Mouse (Mus musculus): ENCODE measurements around the gene Ift57. TPM values are rescaled to one million over a fixed set of nuclear protein-coding genes. Genes with fewer than 3 reads are reported as not detected.

Ift57 gene
- polyA plus RNA-seq, 1 experiment from 2014 or later, result 22.6 TPM

DNA sequence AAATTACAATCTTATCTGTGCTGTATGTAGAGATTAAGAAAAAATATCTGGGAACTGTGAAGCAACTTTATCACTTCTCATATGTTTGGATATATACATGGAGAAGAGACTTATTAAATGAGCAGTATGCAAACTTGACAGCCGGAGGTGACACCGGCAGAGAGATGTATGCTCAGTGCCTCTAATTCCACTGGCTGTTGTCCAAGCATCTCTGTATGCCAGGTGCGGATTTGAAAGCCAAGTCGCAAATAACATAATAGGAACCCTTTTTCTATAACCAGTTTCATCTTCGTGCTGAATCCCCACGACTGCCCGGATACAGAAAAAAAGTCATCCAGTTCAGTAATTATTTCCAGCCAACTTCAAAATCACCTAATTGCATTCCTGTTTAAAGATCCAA lies 34.4 kb upstream of the Ift57 start:
- Histone ChIP-seq H3K9ac (replicated peaks; ENCODE audit: low read depth) (no peak overlapping the region), H3K4me1 (ENCODE audit: insufficient read depth, low read depth, low read length) (no peaks in the 10 kb centered on the region), H3K4me2 (replicated peaks; ENCODE audit: low read depth, low read length) (no peak overlapping the region), H3K27me3 (replicated peaks; ENCODE audit: insufficient read depth, low read length) (no peaks in the 10 kb centered on the region), H3K27ac (ENCODE audit: low read length) (no peak overlapping the region), H3K4me3 (ENCODE audit: low read depth, low read length) (no peak overlapping the region), H3K36me3 (ENCODE audit: insufficient read depth, low read length) (no peaks in the 10 kb centered on the region), H3K9me3 (ENCODE audit: low read length) (no peaks in the 10 kb centered on the region)
- 79% methylated on average over 7 of the region's 7 CpGs for WGBS
- no peak for TF ChIP-seq EP300 (IDR thresholded peaks at IDR 0.05)
- no peak for TF ChIP-seq CTCF (IDR thresholded peaks at IDR 0.05)
- DNase-seq (ENCODE audit: low spot score), result no peak
- ATAC-seq, result no peak

DNA sequence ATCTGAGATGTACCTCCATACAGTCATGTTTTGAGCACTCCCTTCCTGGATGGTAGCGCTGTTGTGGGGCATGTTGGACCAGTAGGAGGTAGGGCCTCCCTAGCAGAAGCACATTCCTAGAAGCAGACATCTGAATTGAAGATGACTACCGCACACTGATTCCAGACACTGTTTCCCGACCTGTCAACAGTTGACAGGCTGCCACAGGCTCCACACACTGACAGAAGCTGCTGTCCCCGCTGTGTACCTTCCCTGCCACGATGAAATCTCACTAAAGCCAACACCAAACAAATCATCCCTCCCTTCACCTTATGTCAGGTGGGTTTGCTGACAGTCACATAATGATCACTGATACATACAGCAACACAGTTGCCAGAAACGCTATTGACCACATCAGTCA lies 19.4 kb upstream of the Ift57 start:
- no peak overlapping the region for H3K4me3 ChIP-seq (ENCODE audit: low read depth, low read length)
- H3K4me1 ChIP-seq (ENCODE audit: insufficient read depth, low read depth, low read length), result no peaks in the 10 kb centered on the region
- H3K27me3 ChIP-seq (replicated peaks; ENCODE audit: insufficient read depth, low read length), result no peaks in the 10 kb centered on the region
- H3K27ac ChIP-seq (ENCODE audit: low read length), result no peak overlapping the region
- DNase-seq (ENCODE audit: low spot score) (no peak), ATAC-seq (no peak)
- H3K9ac ChIP-seq (replicated peaks; ENCODE audit: low read depth), result no peak overlapping the region
- no peaks in the 10 kb centered on the region for H3K36me3 ChIP-seq (ENCODE audit: insufficient read depth, low read length)
- H3K4me2 ChIP-seq (replicated peaks; ENCODE audit: low read depth, low read length), result no peak overlapping the region
- WGBS, result 73% methylated on average over 6 of the region's 6 CpGs
- H3K9me3 ChIP-seq (ENCODE audit: low read length), result no peaks in the 10 kb centered on the region
- TF ChIP-seq CTCF (IDR thresholded peaks at IDR 0.05) (no peak), EP300 (IDR thresholded peaks at IDR 0.05) (no peak)

DNA sequence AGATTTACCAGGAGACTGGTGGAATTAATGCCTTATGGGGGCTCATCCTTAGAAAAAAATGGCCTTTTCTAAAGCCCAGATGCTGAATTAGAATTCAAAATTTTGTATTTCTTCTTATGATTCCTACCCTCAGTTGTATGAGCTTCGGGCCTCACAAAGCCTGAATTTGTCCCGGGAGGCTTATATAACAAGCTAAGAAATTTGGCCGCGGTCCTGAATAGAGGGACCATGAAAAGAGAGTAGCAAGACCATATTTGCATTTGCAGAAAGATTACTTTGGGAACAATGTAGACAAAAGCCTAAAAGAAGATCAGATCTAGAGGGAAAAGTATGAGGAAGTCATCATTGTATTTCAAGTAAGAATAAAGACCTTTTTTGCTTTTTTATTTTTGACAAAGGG lies 14.1 kb upstream of the Ift57 start:
- 84% methylated on average over 4 of the region's 4 CpGs for WGBS
- no peak for DNase-seq (ENCODE audit: low spot score)
- Histone ChIP-seq H3K4me3 (ENCODE audit: low read depth, low read length) (no peak overlapping the region), H3K4me2 (replicated peaks; ENCODE audit: low read depth, low read length) (no peak overlapping the region), H3K4me1 (ENCODE audit: insufficient read depth, low read depth, low read length) (no peaks in the 10 kb centered on the region), H3K27ac (ENCODE audit: low read length) (no peak overlapping the region), H3K36me3 (ENCODE audit: insufficient read depth, low read length) (no peaks in the 10 kb centered on the region), H3K27me3 (replicated peaks; ENCODE audit: insufficient read depth, low read length) (no peaks in the 10 kb centered on the region), H3K9me3 (ENCODE audit: low read length) (no peaks in the 10 kb centered on the region), H3K9ac (replicated peaks; ENCODE audit: low read depth) (no peak overlapping the region)
- ATAC-seq, result no peak
- no peak for TF ChIP-seq EP300 (IDR thresholded peaks at IDR 0.05)
- no peak for TF ChIP-seq CTCF (IDR thresholded peaks at IDR 0.05)

DNA sequence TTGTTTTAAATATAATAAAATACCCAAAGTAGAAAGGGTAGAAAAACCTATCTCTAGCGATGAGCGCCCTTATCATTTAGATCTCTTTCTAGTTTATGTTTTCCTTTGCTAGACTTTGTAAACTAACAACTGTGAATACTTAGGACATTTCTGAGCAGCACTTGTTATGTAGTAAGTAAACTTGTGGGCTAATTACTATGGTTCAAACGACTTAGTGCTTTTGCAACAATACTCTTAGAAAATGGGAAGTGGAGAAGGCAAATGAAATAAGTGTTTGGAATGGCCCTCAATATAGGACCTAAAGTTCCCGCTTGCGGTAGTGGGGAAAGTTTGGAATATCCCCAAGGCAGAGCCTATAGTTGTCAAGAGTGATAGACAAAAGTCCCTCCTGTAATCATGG lies 788 bp downstream of the Ift57 start:
- 17% methylated on average over 5 of the region's 5 CpGs for WGBS
- no peaks in the 10 kb centered on the region for H3K36me3 ChIP-seq (ENCODE audit: insufficient read depth, low read length)
- TF ChIP-seq EP300 (IDR thresholded peaks at IDR 0.05) (no peak), CTCF (IDR thresholded peaks at IDR 0.05) (no peak)

DNA sequence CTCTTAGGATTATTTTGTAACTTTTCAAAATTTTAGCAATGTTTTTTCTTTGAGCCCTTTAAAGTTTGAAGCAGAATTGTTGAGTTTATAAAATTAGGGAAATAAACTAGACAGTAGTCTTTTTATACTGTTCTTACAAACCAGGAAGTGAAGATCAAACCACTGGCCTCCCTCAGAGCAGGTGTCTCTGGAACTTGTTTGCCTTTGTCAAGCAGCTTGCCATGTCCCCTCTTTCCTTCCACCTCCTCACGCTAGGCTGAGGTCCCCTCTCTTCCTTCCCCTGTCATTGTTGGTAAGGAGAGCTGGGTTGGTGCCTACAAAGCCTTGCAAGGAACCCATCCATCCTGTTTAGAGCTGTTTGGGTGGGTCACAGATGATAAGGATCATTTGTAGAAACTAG lies 9.0 kb downstream of the Ift57 start:
- TF ChIP-seq CTCF (IDR thresholded peaks at IDR 0.05) (no peak), EP300 (IDR thresholded peaks at IDR 0.05) (no peak)
- no peaks in the 10 kb centered on the region for H3K4me1 ChIP-seq (ENCODE audit: insufficient read depth, low read depth, low read length)
- 52% methylated on average over 1 of the region's 1 CpGs for WGBS
- no peak for ATAC-seq
- H3K9me3 ChIP-seq (ENCODE audit: low read length), result no peaks in the 10 kb centered on the region
- H3K27me3 ChIP-seq (replicated peaks; ENCODE audit: insufficient read depth, low read length), result no peaks in the 10 kb centered on the region
- no peak for DNase-seq (ENCODE audit: low spot score)
- H3K9ac ChIP-seq (replicated peaks; ENCODE audit: low read depth), result no peak overlapping the region
- no peak overlapping the region for H3K4me3 ChIP-seq (ENCODE audit: low read depth, low read length)
- no peaks in the 10 kb centered on the region for H3K36me3 ChIP-seq (ENCODE audit: insufficient read depth, low read length)
- H3K4me2 ChIP-seq (replicated peaks; ENCODE audit: low read depth, low read length), result no peak overlapping the region
- no peak overlapping the region for H3K27ac ChIP-seq (ENCODE audit: low read length)

More for the DNA sequence above, 788 bp downstream of the Ift57 start:
- ATAC-seq, result no peak
- Histone ChIP-seq H3K4me2 (replicated peaks; ENCODE audit: low read depth, low read length) (peak overlapping the region; percentile 86), H3K27me3 (replicated peaks; ENCODE audit: insufficient read depth, low read length) (no peaks in the 10 kb centered on the region), H3K4me1 (ENCODE audit: insufficient read depth, low read depth, low read length) (peaks cover 4% of the 10 kb centered on the region; the same call in 1 of the 2 replicates), H3K9ac (replicated peaks; ENCODE audit: low read depth) (no peak overlapping the region), H3K9me3 (ENCODE audit: low read length) (no peaks in the 10 kb centered on the region), H3K27ac (ENCODE audit: low read length) (peak overlapping the region; percentile 47; the same call in 1 of the 2 replicates), H3K4me3 (ENCODE audit: low read depth, low read length) (peak overlapping the region; percentile 68)
- peak; percentile 51 for DNase-seq (ENCODE audit: low spot score)

DNA sequence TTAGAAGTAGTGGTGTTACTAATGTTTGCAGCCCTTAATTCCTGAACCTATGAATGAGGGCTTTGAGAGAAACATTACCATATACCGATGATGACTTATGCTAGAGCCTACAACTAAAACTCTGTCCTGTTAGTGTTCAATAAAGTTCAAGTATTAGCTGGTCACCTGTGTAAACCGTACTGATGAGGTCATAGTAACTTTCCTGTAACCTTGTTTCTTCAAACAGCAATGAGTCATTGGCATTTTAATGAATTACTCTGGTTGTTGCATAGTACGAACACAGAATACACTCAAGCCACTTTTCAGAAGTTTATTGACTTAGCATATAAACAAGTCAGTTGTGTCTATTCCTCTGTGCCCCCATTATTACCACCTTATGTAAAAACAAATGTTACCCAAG lies 11.2 kb downstream of the Ift57 start:
- Histone ChIP-seq H3K27ac (ENCODE audit: low read length) (no peak overlapping the region), H3K27me3 (replicated peaks; ENCODE audit: insufficient read depth, low read length) (no peaks in the 10 kb centered on the region), H3K36me3 (ENCODE audit: insufficient read depth, low read length) (no peaks in the 10 kb centered on the region), H3K4me1 (ENCODE audit: insufficient read depth, low read depth, low read length) (no peaks in the 10 kb centered on the region), H3K4me2 (replicated peaks; ENCODE audit: low read depth, low read length) (no peak overlapping the region), H3K9me3 (ENCODE audit: low read length) (no peaks in the 10 kb centered on the region), H3K4me3 (ENCODE audit: low read depth, low read length) (no peak overlapping the region), H3K9ac (replicated peaks; ENCODE audit: low read depth) (no peak overlapping the region)
- WGBS, result 86% methylated on average over 3 of the region's 3 CpGs
- no peak for DNase-seq (ENCODE audit: low spot score)
- TF ChIP-seq CTCF (IDR thresholded peaks at IDR 0.05) (no peak), EP300 (IDR thresholded peaks at IDR 0.05) (no peak)
- no peak for ATAC-seq

DNA sequence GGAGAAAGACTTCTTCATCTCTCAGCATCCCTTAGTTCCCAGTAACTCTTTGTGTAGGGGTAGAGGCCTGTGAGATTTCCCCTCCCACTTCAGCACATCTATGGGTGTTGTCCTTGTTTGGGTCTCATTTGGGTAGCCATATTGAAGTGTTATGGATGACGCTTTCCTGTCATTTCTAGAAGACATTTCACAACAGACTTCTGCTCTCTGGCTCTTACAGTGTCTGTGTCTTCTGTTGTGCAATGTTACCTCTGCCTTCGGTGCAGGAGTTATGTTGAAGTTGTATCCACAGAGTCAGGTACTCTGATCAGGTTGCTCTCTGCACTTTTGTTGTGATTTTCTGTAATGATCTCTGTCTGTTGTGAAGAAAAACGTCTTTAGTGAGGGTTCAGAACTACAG lies 14.3 kb downstream of the Ift57 start:
- Histone ChIP-seq H3K27ac (ENCODE audit: low read length) (no peak overlapping the region), H3K4me3 (ENCODE audit: low read depth, low read length) (no peak overlapping the region), H3K4me2 (replicated peaks; ENCODE audit: low read depth, low read length) (no peak overlapping the region), H3K9me3 (ENCODE audit: low read length) (no peaks in the 10 kb centered on the region), H3K4me1 (ENCODE audit: insufficient read depth, low read depth, low read length) (no peaks in the 10 kb centered on the region), H3K27me3 (replicated peaks; ENCODE audit: insufficient read depth, low read length) (no peaks in the 10 kb centered on the region), H3K36me3 (ENCODE audit: insufficient read depth, low read length) (no peaks in the 10 kb centered on the region), H3K9ac (replicated peaks; ENCODE audit: low read depth) (no peak overlapping the region)
- ATAC-seq (no peak), DNase-seq (ENCODE audit: low spot score) (no peak)
- WGBS, result 78% methylated on average over 3 of the region's 3 CpGs
- TF ChIP-seq EP300 (IDR thresholded peaks at IDR 0.05) (no peak), CTCF (IDR thresholded peaks at IDR 0.05) (no peak)

Measured in lung, postnatal 0 days (tissue).